Mouse (Mus musculus) small intestine, adult 2 months (tissue): Measurements from ENCODE around the gene Irf2. TPM values are rescaled to one million over a fixed set of nuclear protein-coding genes. Genes with fewer than 3 reads are reported as not detected.
"Not testable (repeated sequence)": the region's sequence is repeated elsewhere in the genome, so short reads cannot be mapped to it uniquely, and the experiment has no call there.

Source experiments
- H3K27ac ChIP-seq: fragments of 200-500 bp; 2 replicates; pipeline ENCODE4 v1.5.1; 2012; ENCODE audit warnings: low read depth, low read length, control low read depth, inconsistent platforms; ENCODE audit not compliant: insufficient read depth
- H3K27me3 ChIP-seq: fragments of 200-500 bp; 2 replicates; pipeline ENCODE4 v1.6.1; 2012; ENCODE audit warnings: mild to moderate bottlenecking, moderate library complexity, low read length, inconsistent platforms; ENCODE audit not compliant: control insufficient read depth, insufficient read depth
- H3K36me3 ChIP-seq: fragments of 200-500 bp; 2 replicates; pipeline ENCODE4 v1.6.1; 2012; ENCODE audit warnings: mild to moderate bottlenecking, low read length, control low read depth, inconsistent platforms; ENCODE audit not compliant: control insufficient read depth, insufficient read depth
- H3K4me1 ChIP-seq: fragments of 200-500 bp; 2 replicates; pipeline ENCODE4 v1.6.1; 2012; ENCODE audit warnings: low read length, inconsistent platforms, mixed read lengths; ENCODE audit not compliant: control insufficient read depth, insufficient read depth, insufficient read length
- H3K4me3 ChIP-seq: fragments of 200-500 bp; 2 replicates; pipeline ENCODE4 v1.5.1; 2012; ENCODE audit warnings: low read depth, mild to moderate bottlenecking, control low read depth, inconsistent platforms, low read length, moderate library complexity
- CTCF ChIP-seq: fragments of 200-500 bp; IDR thresholded peaks from 2 replicates; pipeline ENCODE4 v1.5.1; 2012; ENCODE audit warnings: low read depth, mild to moderate bottlenecking, control low read depth, inconsistent platforms, low read length, moderate library complexity, mixed read lengths; ENCODE audit not compliant: insufficient replicate concordance, insufficient read length; ENCODE audit errors: extremely low read depth
- POLR2A ChIP-seq: fragments of 200-500 bp; IDR thresholded peaks from 2 replicates; pipeline ENCODE4 v1.6.1; 2012; ENCODE audit warnings: low read depth, mild to moderate bottlenecking, control low read depth, inconsistent platforms, low read length, moderate library complexity
- WGBS: fragments of 180-500 bp; shearing (Covaris S2); methylation state at CpG from one replicate; pipeline ENCODE4 v1.1.7; 2018; 5-methylcytosine and 5-hydroxymethylcytosine counted together
- polyA plus RNA-seq: library from polyadenylated mRNA; depleted of rRNA; stranded (reverse); fragments of >200 nt; gene quantifications from 2 replicates; pipeline ENCODE4 v1.2.3, GENCODE M21; 2012

Irf2 gene
- polyA plus RNA-seq, 1 experiment: 29.6 TPM

GRCm38 (mm10) chr8:46722536-46722935 lies 17.0 kb upstream of the Irf2 start:
- no peaks in the 10 kb centered on the region for H3K36me3 ChIP-seq
- 39% methylated on average over 2 of the region's 2 CpGs for whole genome bisulfite sequencing
- TF ChIP-seq CTCF (no peak), POLR2A (no peak)
- H3K4me1 ChIP-seq: no peaks in the 10 kb centered on the region
- no peak overlapping the region for H3K27ac ChIP-seq
- no peaks in the 10 kb centered on the region for H3K27me3 ChIP-seq
- H3K4me3 ChIP-seq: no peak overlapping the region

GRCm38 (mm10) chr8:46726383-46726782 lies 13.1 kb upstream of the Irf2 start:
- Histone ChIP-seq H3K27me3 (no peaks in the 10 kb centered on the region), H3K4me3 (no peak overlapping the region), H3K36me3 (no peaks in the 10 kb centered on the region), H3K27ac (no peak overlapping the region), H3K4me1 (no peaks in the 10 kb centered on the region)
- TF ChIP-seq POLR2A (no peak), CTCF (no peak)
- WGBS: 92% methylated on average over 2 of the region's 2 CpGs

- H3K4me3 ChIP-seq, H3K4me1 ChIP-seq, H3K36me3 ChIP-seq, H3K27ac ChIP-seq, H3K27me3 ChIP-seq: not testable (repeated sequence)
- 93% methylated on average over 1 of the region's 1 CpGs for WGBS
Observed at GRCm38 (mm10) chr8:46729671-46730070, 9.9 kb upstream of the Irf2 start.

- H3K36me3 ChIP-seq: no peaks in the 10 kb centered on the region
- no peaks in the 10 kb centered on the region for H3K27me3 ChIP-seq
- no peak overlapping the region for H3K27ac ChIP-seq
- no peak overlapping the region for H3K4me3 ChIP-seq
- 86% methylated on average over 7 of the region's 7 CpGs for WGBS
- no peak for TF ChIP-seq POLR2A
- TF ChIP-seq CTCF: no peak
- no peaks in the 10 kb centered on the region for H3K4me1 ChIP-seq
Observed at GRCm38 (mm10) chr8:46732381-46732915, 7.1 kb upstream of the Irf2 start.

GRCm38 (mm10) chr8:46733603-46734002 lies 5.9 kb upstream of the Irf2 start:
- Histone ChIP-seq H3K27me3 (no peaks in the 10 kb centered on the region), H3K4me3 (no peak overlapping the region), H3K27ac (no peak overlapping the region), H3K36me3 (no peaks in the 10 kb centered on the region), H3K4me1 (peaks cover 2% of the 10 kb centered on the region; the same call in 1 of the 2 replicates)
- TF ChIP-seq CTCF: no peak
- no peak for TF ChIP-seq POLR2A
- 74% methylated on average over 8 of the region's 8 CpGs for WGBS

GRCm38 (mm10) chr8:46735505-46735904 lies 4.0 kb upstream of the Irf2 start:
- WGBS: 90% methylated on average over 11 of the region's 11 CpGs
- H3K27me3 ChIP-seq: no peaks in the 10 kb centered on the region
- no peaks in the 10 kb centered on the region for H3K36me3 ChIP-seq
- peaks cover 2% of the 10 kb centered on the region; the same call in 1 of the 2 replicates for H3K4me1 ChIP-seq
- H3K4me3 ChIP-seq: no peak overlapping the region
- TF ChIP-seq CTCF: no peak
- TF ChIP-seq POLR2A: no peak
- no peak overlapping the region for H3K27ac ChIP-seq

GRCm38 (mm10) chr8:46736260-46736659 lies 3.3 kb upstream of the Irf2 start:
- no peak for TF ChIP-seq POLR2A
- peak; percentile 41; the same call in 1 of the 2 replicates for TF ChIP-seq CTCF
- 83% methylated on average over 3 of the region's 3 CpGs for WGBS
- H3K27me3 ChIP-seq: no peaks in the 10 kb centered on the region
- H3K27ac ChIP-seq: no peak overlapping the region
- no peaks in the 10 kb centered on the region for H3K36me3 ChIP-seq
- no peak overlapping the region for H3K4me3 ChIP-seq
- peaks cover 2% of the 10 kb centered on the region; the same call in 1 of the 2 replicates for H3K4me1 ChIP-seq
